Mouse (Mus musculus): Measurements from ENCODE around the gene Enho. TPM values are rescaled to one million over a fixed set of nuclear protein-coding genes. Genes with fewer than 3 reads are reported as not detected.

The Enho gene
- total RNA-seq, 2 experiments from 2014 or later = 9.7 to 11.0 TPM

DNA sequence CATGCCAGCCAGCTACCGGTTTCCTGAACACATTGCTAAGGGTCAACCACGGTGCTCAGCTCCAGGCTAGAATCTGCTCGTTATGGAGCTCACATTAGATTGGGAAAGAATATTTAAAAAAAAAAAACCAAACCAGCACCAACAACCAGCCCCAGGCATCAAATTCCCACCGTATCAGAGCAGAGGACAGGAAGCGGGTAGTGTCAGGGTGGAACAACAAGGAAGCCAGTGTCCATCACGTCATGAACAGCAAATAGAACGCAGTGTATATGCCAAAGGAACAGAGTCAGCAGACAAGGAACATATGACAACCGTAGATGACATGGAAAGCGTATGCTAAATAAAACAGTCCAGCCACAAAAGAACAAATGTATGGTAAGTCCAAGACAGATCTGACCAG lies 7.1 kb downstream of the Enho start:
- DNase-seq = no peak

DNA sequence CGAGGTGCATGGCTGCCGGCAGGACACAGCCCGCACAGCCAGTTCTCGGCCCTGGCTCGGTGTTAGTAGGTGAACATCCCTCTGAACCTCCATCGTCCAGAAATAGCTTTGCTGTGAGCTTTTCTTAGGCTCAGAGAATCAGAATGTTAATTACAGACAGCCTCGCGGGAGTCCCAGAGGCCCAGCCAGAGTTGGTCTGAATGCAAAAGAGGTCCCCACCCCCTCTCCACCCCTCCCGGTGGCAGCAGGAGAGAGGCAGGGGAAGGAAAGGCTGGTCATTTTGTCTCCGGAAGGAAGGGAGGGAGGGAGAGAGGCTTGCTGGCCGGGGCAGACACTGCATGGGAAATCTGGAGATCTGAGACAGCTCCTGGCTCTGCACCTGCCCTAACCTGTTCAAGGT lies 8.7 kb downstream of the Enho start:
- DNase-seq = peak; percentile 47 to 76

DNA sequence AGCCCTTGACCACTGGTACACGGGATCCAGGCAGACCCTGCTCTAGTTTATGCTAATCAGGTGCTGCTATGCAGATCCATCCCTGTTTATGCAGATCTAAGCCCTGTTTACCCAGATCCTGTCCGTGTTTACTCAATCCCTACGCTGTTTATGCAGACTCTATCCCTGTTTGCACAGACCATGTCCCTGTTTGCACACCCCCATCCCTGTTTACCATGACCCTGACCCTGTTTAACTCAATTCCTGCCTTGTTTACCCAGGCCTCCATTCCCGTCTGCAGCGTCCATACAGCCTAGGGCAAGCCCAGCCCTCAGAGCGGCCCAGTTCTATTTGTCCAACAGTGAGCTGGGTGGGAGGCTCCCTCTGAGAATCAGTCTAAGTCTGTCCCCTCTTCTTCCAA lies 9.9 kb downstream of the Enho start:
- no peak for DNase-seq

DNA sequence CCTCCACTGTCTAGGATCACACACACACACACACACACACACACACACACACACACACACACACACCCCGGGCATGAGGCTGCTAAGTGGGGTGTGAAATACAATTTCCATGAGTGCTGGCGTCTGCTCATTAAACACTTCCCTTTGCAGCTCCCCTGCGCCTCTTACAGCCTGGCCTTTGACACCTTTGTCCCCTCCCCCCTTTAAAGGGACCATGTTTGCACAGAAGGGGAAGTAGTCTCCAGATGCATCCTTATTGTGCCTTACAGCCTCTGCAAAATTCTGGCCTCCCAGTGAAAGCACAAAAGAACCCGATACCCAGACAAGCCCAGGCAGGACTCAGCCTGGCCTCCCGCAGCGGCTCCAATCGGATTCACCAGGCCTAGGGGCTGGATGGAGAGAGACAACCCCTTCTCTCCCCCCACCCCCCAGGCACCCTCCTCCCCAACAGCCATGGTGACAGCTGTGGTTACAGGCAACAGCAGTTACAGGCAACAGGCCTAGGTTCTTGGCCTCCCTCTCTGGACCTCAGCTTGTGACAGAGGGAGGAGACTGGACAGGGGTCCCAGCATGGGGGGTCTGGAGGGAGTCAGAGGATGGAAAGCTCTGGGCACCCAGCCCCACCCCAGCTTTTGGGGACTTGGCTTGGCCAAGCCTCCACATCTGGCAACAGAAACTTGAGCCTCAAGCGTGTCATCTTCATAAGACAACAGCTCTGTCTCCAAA lies 11.8 kb downstream of the Enho start:
- DNase-seq = peak in 1 of 2 experiments; percentile 56

DNA sequence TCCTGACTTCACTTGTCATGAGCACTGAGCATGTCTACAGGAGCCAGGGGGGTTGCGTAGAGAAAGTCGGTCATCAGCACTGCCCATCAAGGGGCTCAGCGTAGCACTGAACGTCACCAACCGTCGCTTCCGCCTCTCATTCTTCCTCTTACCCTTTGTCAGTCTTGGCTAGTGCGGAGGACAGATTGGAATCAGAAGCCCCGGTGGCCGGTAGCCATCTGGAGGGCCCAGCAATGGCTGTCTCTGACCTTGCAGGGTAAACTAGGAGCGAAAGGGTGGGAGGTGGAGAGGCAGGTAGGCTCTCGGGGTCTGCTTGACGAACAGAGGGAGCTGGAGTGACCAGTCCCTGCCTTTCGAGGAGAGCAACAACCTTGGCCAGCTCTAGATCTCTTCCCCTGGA lies 18.1 kb downstream of the Enho start:
- no peak for DNase-seq

DNA sequence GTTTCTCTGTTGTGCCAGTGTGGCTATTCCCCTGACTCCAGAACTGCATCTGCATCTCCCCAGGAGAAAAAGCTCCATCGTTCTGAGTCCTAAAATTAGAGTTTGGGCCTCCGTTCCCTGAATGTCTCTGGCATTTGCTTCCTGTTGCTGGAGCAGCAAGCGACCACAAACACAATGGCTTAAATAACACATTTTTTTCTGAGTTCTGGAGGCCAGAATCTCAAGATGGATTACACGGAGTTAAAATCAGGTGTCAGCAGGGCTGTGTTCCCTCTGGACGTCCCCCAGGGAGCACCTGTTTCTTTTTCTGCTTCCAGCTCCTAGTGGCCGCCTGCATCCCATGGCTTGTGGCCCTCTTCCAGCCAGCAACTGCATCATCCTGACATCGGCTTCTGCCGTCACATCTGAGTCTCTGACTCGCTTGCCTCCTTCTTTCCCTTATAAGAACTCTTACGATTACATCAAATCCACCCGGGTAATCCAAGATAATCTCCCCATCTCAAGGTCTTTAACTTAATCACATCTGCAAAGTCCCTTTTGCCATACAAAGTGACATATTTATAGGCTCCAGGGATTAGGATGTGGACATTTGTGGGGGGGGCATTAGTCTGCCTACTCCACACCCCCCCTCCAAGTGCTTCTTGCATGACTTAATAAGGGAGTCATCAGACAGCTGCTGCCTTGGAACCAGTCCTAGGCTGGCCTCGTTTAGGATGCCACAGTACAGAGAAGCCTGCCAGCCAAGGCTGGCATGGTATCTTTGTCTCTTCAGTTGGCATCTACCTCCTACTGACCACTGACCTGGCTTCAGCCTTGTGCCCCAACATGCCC lies 21.0 kb downstream of the Enho start:
- DNase-seq = peak; percentile 45 to 74

DNA sequence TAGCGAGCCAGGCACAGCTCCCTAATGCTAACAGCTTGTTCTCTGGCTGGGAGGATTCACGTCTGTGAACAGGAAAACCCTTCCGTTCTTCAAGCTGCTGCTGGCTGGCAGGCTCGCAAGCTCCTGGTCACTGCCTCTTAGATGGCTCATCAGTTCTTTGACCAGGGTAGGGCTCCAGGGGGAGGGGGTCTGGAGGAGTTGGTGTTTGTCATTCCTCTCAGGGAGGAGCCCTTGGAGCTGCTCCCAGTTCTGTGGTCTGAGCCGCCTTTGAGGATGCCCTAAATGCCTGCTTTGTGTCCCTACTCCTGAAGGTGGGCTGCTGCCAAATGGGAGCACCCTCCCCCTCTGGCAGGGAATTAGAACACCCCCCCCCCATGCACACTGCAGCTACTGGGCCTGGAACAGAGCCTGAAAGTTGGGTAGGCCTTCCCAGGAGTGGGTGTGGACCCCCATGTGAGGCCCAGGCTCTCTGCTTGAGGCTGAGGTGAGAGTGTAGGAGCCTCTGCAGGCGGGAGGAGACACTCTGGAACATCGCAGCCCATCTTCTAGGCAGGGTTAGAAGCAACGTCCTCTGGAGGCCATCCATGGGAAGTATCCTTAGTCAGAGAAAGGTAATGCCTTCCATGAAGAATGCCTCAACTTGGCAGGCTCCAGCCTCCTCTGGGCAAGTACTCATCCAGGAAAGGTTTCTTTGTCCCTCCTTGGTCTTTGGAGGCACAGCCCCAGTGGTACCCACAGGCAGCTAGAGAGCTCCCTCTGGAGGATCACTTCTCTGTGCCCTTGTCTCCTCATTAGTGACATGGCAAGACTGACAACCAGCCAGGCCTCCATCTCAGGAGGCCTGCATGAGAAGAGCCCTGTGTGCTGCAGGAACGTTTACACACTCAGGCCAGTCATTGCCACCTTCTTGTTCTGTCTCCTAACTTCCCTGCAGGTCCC lies 24.2 kb downstream of the Enho start:
- no peak for DNase-seq

DNA sequence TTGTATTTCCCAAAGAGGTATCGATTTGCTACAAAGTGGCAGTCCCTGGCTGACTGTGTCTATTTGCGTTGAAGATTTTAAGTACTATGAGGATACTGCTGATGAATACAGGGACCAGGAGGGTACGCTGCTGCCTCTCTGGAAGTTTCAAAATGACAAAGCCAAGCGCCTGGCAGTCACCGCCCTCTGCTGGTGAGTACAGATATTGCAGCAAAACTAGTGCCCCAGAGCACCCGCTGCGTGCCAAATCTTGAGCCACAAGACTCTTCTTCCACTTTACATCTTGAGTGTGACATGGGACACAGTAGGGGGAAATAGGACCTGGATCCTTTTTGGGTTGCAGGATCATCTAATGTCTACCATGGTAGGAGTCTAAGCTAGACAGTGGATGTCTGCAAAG lies 26.0 kb downstream of the Enho start:
- peak; percentile 77 to 89 for DNase-seq

DNA sequence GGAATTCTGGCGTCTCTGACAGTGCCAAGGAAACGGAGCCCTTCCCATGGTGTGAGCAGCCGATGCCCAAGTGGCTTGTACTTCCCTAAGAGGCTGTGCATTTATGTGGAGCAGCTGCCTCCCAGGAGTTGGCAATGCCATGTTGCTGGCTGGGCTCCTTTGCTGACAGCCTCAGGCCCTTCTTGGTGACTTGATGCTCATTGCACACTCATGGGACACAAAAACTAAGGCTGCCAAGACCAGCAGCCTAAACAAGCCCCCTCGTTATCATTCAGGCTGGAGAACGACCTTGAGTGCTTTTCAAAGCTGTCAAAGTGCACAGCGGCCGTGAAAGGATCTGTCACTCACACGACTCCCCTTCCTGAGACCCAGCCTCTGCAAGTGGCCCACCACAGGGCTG lies 28.0 kb downstream of the Enho start:
- no peak for DNase-seq

DNA sequence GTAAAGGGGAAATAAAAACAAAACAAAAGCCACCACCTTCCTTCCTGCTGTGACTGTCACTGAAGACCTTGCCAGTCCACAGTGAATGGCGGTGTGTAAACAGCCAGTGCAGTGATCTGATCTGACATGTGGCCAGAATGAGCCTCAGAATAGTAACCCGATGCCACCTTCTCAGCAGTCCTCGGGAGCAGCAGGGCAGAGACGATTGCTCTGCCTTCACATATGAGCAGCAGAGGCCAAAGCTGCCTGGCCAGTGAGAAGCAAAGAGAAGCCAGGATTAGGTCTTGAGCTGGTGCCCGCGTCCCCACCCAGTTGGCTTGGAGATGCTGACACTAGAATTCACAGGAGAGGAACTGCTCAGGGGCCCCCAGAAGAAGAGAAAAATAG lies 29.5 kb downstream of the Enho start:
- no peak for DNase-seq

DNA sequence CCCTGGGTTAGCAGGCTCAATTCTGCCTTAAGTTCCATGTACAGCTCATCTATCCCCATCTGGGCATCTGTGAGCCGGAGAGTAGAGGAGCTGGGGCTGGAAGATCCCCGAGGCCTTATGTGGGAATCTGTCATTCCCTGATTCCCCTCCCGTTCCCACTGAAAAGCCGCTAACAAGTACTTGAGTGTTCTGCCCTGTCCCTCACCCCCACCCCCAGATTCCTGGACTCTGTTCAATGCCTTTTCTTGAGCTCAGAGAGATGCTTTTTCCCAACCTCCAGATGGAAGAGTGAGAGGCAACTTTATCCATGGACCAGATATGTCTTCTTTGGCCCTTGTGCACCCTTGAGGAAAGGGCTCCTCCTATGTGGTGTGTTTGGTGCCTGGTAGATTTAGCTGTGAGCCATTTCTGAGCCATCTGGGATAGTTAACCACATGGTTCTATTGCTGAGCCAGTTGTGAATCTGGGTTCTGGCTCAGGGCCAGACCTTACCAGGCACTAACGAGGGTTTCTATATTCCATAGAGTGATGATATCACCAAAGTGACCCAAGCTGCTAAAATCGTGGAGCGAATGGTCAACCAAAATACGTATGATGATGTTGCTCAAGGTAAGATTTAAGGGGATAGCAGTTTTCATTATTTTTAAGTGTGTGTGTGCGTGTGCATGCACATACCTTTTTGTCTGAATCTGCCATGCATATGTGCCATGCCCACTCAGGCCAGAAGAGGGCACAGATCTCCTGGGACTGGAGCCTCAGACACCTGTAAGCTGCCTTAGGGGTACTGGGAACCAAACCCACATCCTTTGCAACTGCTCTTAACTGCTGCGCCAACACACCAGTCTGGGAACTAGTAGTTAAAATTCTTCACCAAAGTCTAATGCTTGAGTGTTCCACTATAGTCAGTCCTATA lies 30.2 kb downstream of the Enho start:
- no peak for DNase-seq

DNA sequence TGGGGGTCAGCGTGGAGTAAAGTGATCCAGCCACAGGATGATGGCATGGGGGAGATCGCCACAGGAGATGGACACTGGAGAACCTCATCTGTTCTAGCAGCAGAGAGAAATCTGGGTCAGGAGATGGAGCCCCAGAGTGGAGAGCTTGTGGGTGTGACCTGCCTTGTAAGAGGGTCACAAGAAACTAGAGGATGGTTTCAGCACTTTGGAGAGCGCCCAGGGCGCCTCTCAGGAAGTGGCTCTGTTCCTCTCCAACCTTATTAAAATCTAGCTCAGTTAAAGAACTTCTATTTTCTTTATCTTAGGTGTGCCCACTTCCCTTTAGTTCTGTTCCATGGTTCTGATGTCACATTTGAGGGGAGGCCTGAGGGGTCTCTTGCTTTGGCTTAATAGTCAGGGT lies 33.3 kb downstream of the Enho start:
- peak in 1 of 2 experiments; percentile 59 for DNase-seq

DNA sequence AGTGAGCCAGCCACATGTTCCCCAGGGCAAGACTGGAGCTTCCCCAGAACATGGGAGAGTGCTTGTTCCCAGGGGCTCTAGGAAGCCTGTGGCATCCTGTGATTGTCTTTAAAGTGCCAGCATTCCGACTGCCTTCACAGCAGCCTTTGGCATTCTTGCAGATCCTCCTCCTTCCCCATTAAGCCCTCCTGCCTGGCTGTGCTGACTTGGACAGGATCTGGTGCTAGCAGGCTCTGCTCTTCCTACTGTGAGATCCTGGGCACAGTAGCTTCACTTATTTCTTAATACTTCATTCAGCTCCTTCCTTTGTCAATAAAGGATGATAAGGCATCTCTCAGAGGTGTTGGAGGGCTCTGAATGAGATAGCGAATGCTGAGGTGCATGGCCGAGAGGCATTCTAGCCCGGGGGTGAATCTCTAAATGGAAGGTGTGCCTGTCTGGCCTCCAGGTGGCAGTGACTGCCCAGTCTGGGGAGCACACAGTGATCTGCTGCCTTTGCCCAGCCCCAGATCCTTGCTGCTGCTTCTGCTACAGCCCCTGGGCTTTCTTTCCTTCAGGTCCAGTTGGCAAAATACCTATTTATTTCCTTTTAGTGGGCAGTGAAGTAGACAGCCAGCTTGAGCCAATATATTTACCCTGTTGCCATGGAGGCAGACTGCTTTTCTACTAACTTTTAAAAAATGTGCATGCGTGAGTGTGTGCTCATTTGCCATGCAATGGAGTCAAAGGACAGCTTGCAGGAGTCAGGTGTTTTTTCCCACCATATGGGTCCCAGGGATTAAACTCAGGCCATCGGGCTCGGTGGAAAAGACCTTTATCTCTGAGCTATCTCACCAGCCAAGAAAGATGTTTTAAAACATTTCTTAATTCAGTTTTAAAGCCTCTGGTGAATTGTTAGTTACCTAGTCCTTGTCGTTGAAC lies 35.4 kb downstream of the Enho start:
- DNase-seq = no peak

DNA sequence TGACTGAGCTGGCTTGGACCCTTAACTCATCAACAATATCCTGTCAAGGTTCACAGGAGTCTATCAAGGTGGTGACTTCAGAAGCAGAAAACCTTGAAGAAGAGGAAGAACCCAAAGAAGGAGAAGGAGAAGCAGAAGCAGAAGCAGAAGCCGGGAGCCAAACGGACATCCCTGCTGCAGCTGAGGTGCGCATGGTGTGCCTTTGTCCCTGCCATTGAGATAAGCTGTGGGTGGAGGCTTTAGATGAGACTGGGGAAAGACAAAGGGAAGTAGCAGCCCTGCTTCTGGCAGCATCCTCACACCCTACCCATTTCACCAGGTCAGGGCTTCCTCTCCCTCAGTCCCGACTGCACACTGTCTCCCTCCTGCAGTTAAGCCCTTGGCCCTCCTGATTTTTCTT lies 37.3 kb downstream of the Enho start:
- DNase-seq = no peak

Other genes with a start within 250 kb of the Enho start
- under 1 TPM; 0.45 to 0.46 TPM for gene Kif24, start 175.4 kb downstream of the Enho start, total RNA-seq (2021)
- gene Nudt2, start 175.2 kb downstream of the Enho start, total RNA-seq (2021) = 10 to 100 TPM; 30.6 to 35.9 TPM
- 10 to 100 TPM; 12.0 to 13.2 TPM for gene AI464131, start 137.2 kb downstream of the Enho start, total RNA-seq (2021)
- gene 1110017D15Rik, start 123.0 kb downstream of the Enho start, total RNA-seq (2021) = under 1 TPM in 1 of 2 experiments, not detected in 1; 0.87 TPM
- 10 to 100 TPM; 11.3 to 12.8 TPM for gene Fam219a, start 70.8 kb downstream of the Enho start, total RNA-seq (2021)
- 1 to 10 TPM; 2.7 to 3.8 TPM for gene Dnaic1, start 70.5 kb downstream of the Enho start, total RNA-seq (2021)
- 1 to 10 TPM; 3.3 to 4.4 TPM for gene Cntfr, start 56.8 kb upstream of the Enho start, total RNA-seq (2021)
- gene Il11ra1, start 59.7 kb upstream of the Enho start, total RNA-seq (2021) = 100 to 1,000 TPM; 105 TPM
- 10 to 100 TPM; 35.0 to 37.3 TPM for gene Rpp25l, start 73.2 kb upstream of the Enho start, total RNA-seq (2021)
- gene Dctn3, start 82.8 kb upstream of the Enho start, total RNA-seq (2021) = 10 to 100 TPM; 70.4 to 79.1 TPM
- gene Arid3c, start 90.8 kb upstream of the Enho start, total RNA-seq (2021) = not detected
- 10 to 100 TPM; 50.8 to 55.4 TPM for gene Galt, start 114.9 kb upstream of the Enho start, total RNA-seq (2021)
- gene Sigmar1, start 115.8 kb upstream of the Enho start, total RNA-seq (2021) = 10 to 100 TPM; 17.8 to 20.9 TPM
- gene Ccl27a, start 133.9 kb upstream of the Enho start, total RNA-seq (2021) = 10 to 100 TPM; 16.6 to 17.9 TPM